Mouse (Mus musculus): ENCODE data around the gene Ago3. TPM values are rescaled to one million over a fixed set of nuclear protein-coding genes. Genes with fewer than 3 reads are reported as not detected.

Gene Ago3
- 6.9 and 8.6 TPM in 2 replicates for total RNA-seq (2023)

DNA sequence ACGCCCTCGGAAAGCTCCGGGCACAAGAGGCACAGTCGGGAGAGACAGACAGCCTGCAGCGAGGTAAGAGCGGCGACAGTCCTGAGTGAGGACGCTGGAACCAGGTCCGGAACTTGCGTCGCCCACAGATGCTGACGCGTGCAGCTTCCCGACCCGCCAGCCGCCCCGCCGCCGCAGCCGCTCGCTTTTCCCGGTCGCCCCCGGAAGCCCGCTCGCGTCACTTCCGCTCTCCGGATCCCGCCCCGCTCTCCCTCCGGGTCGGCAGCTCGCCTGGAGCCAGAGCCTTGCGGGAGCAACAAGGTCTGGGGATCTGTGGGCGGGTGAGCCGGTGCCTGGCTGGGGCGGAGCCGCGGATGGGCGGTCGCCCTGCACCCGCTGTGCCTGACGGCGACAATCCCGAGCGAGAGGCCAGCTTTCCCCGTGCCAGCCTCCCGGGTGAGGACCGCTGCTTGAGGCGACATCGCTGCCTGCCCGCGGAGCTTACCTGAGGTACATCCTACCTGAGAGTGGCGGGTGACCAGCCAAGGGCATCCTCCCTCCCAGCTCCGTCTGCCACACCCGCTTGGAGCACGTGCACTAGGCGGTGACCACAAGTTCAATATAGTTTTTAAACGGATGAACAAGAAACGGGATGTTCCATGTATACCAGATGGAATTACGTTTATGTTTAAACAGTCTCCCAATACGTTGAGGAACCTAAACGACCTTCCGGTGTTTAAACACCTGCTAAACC is at the start of gene Ago3:
Ago3 (minus strand) TSS at position 210 of the 733 bp plus-strand sequence.

GRCm38 (mm10) chr4:126468285-126468901 is 39.0 kb upstream of the Ago3 start, which contains the start of gene Ago1:
Gene Ago1, minus strand, starts transcription at chr4:126468583.

GRCm38 (mm10) chr4:126325281-126325861 is 104.0 kb downstream of the Ago3 start, which contains the start of gene Tekt2:
Gene Tekt2, minus strand, starts transcription at chr4:126325688.

DNA sequence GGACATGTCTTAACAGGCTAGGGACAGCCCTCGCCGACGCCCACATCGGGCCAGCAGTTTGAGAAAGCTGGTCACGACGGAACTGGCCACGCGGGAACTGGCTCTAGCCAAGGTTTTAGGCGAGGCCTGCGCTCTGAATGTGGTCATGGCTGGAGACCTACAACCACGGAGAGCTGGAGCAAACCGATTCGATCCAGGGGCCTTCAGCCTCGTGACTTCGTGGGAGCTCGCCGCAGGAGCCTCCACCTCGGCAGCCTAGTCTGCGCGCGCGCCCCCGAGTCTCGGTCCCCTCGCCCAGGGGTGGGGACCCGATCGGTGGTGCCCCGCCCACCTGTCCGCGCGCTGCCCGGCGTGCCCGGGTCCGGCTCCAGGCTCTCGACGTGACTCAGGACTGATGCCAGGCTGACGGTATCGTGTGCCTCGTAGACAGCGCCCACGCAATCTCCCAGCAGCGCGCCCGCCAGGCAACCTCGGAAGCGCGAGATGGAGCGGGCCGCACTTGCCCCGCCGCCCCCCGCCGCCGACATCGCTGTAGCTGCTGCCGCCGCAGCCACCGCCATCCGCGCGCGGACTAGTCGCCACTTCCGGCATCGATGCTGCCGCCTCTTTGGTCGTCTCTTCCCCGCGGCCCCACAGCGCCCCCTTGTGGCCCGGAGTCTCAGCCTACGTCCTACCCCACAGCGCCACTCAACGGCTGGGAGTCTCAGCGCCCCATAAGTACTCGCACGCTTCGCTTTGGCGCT is 108.1 kb downstream of the Ago3 start, which contains the start of gene Adprhl2:
Adprhl2 (minus strand) TSS at position 593 of the 743 bp plus-strand sequence.

GRCm38 (mm10) chr4:126286492-126286891 is 142.9 kb downstream of the Ago3 start, which contains the start of gene Col8a2:
Gene Col8a2, plus strand, starts transcription at chr4:126286793.

Other genes with a start within 250 kb of the Ago3 start
- gene Thrap3, start 226.8 kb downstream of the Ago3 start, total RNA-seq (2023): 271 and 365 TPM in 2 replicates
- gene Map7d1, start 173.2 kb downstream of the Ago3 start, total RNA-seq (2023): 116 and 132 TPM in 2 replicates
- 29.5 and 33.0 TPM in 2 replicates for gene Trappc3, start 167.2 kb downstream of the Ago3 start, total RNA-seq (2023)
- gene Col8a2, start 142.8 kb downstream of the Ago3 start, total RNA-seq (2023): not detected in 2 replicates
- 9.6 and 15.1 TPM in 2 replicates for gene Adprhl2, start 107.9 kb downstream of the Ago3 start, total RNA-seq (2023)
- gene Tekt2, start 103.9 kb downstream of the Ago3 start, total RNA-seq (2023): not detected in 2 replicates
- gene Ago1, start 39.0 kb upstream of the Ago3 start, total RNA-seq (2023): 10.7 and 11.3 TPM in 2 replicates
- 9.8 and 11.6 TPM in 2 replicates for gene Ago4, start 103.9 kb upstream of the Ago3 start, total RNA-seq (2023)
- gene Clspn, start 127.4 kb upstream of the Ago3 start, total RNA-seq (2023): 29.5 and 44.7 TPM in 2 replicates
- 0.39 and 0.47 TPM in 2 replicates for gene 5730409E04Rik, start 180.3 kb upstream of the Ago3 start, total RNA-seq (2023)
- gene Psmb2, start 248.1 kb upstream of the Ago3 start, total RNA-seq (2023): 69.3 and 73.7 TPM in 2 replicates